Mouse (Mus musculus) kidney, adult 11 months (tissue): ENCODE measurements at regions not wholly inside any gene's neighbourhood (a gene's known extent, or its start where the extent isn't known, plus 50 kb on each side); places are given as distances from the start of the nearest gene placed in this dataset.

Experiments
- DNase-seq: peaks from one replicate; pipeline ENCODE4 v3.0.0; 2022

- DNase-seq, result no peak
Observed at GRCm38 (mm10) chr8:47769452-47769851, 52.5 kb upstream of the Cldn24 start.

DNA sequence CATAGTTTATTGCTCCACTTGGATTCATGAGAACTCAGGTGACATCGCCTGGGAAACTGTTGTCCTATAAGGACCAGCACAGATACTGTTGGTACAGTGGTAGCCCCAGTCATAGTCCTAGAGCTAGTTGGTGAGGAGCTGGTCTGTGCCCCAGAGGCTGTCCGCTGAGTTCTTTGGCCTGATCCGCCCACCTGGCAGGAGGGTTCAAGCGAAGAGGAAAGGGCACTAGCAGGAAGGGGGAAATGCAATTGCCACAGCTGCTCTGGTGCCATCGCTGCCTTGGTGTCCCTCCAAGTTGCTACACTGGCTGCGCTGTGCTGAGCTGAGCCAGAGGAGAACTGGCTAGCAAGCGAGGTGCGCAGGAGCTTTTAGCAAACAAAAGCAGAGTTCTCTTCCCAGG, 53.2 kb upstream of the Cldn24 start:
- no peak for DNase-seq

GRCm38 (mm10) chr8:47764480-47764879, 50.7 kb upstream of the Cdkn2aip start:
- DNase-seq, result peak; percentile 83

DNA sequence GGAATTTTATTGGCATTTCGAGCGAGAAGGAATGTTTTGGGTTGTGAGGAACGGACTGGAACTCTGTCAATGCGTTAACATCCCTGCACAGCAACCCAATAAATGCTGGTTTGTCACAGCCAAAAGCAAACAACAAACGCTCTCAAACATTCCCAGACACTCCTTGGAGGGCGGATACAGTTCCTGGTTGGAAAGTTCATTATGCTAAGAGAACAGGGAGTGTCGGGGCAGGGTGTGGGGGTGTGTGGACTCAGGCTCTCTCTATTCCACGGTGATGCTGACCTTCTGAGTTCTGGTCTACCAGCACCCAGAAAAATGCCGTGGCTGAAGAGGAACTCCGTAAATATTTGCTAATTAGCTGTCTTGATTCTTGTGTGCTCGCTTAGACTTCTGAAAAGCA, 50.3 kb upstream of the Cdkn2aip start:
- no peak for DNase-seq
